Mouse (Mus musculus) thymus, adult 2 months (tissue): ENCODE results near the gene Sorl1.

ENCODE experiments used
- CTCF ChIP-seq: fragments of 200-500 bp; IDR thresholded peaks from 2 replicates; pipeline ENCODE4 v1.5.1; 2012; ENCODE audit warnings: mild to moderate bottlenecking, control low read depth, low read length, moderate library complexity, borderline replicate concordance; ENCODE audit not compliant: control insufficient read depth, poor library complexity, insufficient read depth; ENCODE audit errors: extremely low read depth
- POLR2A ChIP-seq: fragments of 200-500 bp; IDR thresholded peaks from 2 replicates; pipeline ENCODE4 v1.6.1; 2012; ENCODE audit warnings: mild to moderate bottlenecking, low read length, control low read depth, moderate library complexity; ENCODE audit not compliant: control insufficient read depth, poor library complexity, insufficient read depth; ENCODE audit errors: extremely low read depth

- TF ChIP-seq CTCF (no peak), POLR2A (no peak)
Measured at GRCm38 (mm10) chr9:42055378-42055777, 68.7 kb downstream of the Sorl1 start.
